Mouse (Mus musculus) bone marrow macrophage, adult 2 months (primary cell): Measurements from ENCODE around the gene Atp6v0a1.

Source experiments
- CTCF ChIP-seq: IDR thresholded peaks from 2 replicates; pipeline ENCODE4 v1.5.1; 2012; ENCODE audit warnings: low read depth, mild to moderate bottlenecking, low read length, moderate library complexity
- POLR2A ChIP-seq: IDR thresholded peaks from 2 replicates; pipeline ENCODE4 v1.6.1; 2012; ENCODE audit warnings: mild to moderate bottlenecking, low read depth, low read length, borderline replicate concordance

- TF ChIP-seq POLR2A (no peak), CTCF (no peak)
Measured at GRCm38 (mm10) chr11:100967881-100968420, 41.3 kb upstream of the Atp6v0a1 start.
